Mouse (Mus musculus) spleen, postnatal 10 days (tissue): ENCODE measurements around the gene Fmo1.

Source experiments
- DNase-seq, 2 experiments: peaks; one replicate each; pipeline ENCODE4 v3.0.0; 2021 to 2022; ENCODE audit warnings: low spot score in 2 of 2

The Fmo1 gene

GRCm38 (mm10) chr1:162862328-162862727 lies 4.1 kb downstream of the Fmo1 start:
- no peak for DNase-seq

GRCm38 (mm10) chr1:162859996-162860605 lies 6.3 kb downstream of the Fmo1 start:
- DNase-seq, result no peak

- DNase-seq, result no peak
Observed at GRCm38 (mm10) chr1:162859545-162859976, 6.8 kb downstream of the Fmo1 start.

DNA sequence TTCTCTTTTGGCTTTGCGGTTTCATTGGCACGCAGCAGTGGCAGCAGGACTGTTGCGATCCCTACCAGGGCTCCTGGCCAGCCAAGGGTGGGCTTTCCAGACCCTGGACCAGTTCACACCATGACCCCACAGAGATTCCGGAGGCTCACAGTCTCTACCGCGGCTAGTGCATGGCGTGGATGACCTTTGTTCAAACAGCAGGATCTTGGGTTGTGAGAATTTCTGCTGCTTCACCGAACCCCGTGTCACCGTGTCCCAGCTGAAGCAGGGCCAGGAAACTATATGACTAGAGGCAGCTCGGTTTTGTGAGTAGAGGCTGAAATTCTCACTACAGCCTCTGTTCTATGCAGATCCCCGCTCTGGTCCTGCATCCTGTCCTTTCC lies 7.7 kb downstream of the Fmo1 start:
- no peak for DNase-seq

DNA sequence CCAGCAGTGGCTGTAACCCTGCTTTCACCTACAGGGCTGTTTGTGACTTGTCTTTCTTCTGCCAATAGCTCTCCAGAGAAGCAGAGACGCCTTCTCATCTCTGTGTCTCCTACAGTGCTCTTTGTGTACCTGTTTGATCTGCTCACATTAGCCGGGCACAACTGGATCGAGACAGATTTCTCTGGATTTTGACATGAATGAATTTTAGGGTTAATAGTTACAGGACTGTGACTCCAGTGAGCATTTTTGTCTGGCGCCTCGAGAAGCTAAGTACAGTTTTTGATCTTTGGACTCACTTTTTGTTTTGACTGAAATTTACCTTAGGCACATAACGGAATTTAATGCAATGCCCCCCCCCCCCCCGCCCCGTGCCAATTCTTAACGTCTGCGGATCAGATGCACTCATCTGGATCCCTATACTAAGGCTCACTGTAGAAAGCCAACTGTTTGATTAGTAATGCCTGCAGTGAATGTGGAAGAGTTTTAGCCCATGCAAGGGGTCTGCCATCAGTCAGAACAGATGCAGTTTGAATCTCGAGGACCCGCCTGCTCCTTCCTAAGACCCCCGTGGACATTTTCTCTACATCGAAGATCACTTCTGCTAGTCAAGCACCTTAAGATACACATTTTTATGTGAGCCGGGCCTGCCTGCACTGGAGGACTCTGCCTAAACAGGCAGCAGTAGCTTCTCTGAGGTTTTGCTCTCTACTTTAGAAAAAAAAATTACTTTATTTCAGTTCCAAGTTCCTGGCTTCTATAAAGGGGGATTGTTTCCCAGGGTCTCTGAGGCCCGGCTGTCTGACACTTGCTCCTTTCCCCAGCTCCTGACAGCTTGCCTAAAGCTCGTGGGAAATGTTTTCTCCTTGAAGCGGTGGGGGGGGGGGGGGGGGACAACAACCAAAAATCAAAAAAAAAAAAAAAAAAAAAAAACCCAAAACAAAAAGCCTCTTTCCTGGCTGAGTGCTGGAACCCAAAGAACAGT lies 8.4 kb downstream of the Fmo1 start:
- no peak for DNase-seq

GRCm38 (mm10) chr1:162853812-162854482 lies 12.5 kb downstream of the Fmo1 start:
- no peak for DNase-seq

DNA sequence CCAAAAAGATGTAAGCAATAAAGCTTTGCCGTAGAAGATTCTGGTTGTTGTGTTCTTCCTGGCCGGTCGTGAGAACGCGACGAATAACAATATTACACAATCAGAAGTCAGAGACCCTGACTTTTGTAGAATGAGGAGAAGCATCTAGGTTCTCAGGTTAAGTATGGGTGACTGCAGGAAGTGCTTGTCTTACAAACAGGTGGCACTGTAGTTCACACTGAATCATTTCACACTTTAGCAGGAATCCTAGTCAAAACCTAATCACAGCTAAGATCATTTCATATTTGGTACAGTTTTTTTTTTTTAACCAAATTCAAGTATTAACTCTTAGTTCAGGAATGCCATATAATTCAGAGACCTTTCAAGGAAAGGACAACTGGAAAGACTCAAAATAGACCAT lies 18.9 kb downstream of the Fmo1 start:
- no peak for DNase-seq

DNA sequence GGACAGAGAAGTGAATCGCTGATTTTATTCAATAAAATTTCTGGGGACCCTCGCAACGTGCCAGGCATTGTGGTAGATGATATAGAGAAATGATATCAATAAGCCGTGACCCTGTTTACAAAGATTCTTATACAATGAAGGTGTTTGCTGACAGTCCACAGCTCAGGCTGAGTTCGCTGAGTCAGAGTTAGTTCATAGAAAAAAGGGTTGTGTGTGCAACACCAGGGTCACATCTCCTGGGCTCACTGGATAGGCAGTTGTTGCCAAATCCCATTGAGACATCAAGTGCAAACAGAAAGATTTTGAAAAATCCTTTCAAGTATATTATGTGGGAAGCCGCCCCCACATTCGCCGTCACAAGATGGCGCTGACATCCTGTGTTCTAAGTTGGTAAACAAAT lies 26.2 kb downstream of the Fmo1 start:
- DNase-seq, result no peak

DNA sequence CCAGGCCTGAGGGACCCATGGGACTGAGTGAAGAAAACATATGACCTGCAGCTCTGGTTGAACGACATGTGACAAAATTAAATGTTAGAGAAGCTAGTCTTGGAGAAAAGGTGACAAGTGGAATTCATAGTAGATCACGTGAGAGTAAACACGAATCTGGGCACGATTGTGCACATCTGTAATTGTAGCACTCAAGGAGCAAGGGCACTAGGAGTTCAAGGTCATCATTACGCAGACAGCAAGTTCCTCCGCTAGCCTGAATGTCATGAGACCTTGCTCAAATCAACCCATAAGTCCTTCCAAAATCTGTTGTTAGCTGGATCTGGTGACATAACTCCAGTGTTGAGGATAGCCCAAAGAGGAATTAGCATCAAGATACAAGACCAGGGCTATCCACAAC lies 27.4 kb downstream of the Fmo1 start:
- no peak for DNase-seq

- DNase-seq, result no peak
Observed at GRCm38 (mm10) chr1:162834342-162834741, 32.1 kb downstream of the Fmo1 start.

GRCm38 (mm10) chr1:162832574-162832953 lies 33.8 kb downstream of the Fmo1 start:
- no peak for DNase-seq

DNA sequence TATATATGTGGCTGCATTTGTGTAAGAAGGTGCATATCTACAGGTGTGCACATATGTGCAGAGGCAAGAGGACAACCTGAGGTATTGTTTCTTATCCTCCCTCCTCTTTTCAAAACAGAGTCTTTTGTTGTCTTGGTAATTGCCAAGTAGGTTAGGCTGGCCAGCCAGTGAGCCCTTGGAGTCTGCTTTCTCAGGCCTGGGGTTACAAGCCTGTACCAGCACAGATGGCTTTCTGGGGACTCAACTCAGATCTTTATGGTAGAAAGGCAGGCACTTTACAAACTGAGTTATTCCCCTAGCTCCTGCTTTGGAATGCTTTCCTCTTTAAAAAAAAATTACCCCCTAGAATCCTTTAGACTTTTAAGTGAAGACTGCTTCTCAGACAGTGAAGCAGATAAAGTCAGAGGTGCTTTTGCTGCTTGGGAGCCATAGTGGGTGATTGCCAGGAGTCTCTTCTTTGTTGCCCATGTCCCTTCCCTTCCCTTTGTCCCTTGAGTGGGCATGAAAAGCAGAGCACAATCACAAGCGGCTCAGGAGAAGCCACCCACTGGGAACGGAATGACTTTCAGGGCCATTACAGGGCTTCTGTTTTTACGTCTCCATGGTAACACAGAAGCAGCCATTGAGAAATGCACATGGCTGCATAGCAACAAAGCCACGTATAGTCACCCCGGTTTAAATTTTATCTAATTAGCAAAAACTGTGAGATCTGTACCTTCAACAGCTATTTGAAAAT lies 34.4 kb downstream of the Fmo1 start:
- DNase-seq, result no peak

DNA sequence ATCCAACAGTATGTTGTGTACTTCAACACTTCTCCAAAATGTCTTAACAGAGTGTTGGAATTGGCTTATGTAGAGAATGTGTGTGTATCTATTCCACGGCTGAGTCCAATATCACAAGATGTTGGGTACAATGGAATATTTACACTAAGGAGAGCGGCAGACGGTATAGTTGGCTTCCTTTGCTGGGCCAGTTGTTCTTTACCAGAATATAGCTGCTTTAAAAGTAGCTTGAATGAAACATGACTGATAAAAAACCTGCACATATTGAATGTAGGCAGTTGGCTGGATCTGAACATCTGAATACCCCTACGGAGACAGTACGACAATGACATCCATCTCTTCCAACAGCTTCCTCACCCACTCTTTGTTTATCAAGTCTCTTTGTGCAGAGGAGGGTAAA lies 47.1 kb downstream of the Fmo1 start:
- no peak for DNase-seq

- DNase-seq, result no peak
Observed at GRCm38 (mm10) chr1:162815381-162816127, 50.9 kb downstream of the Fmo1 start.

GRCm38 (mm10) chr1:162814932-162815331 lies 51.5 kb downstream of the Fmo1 start:
- no peak for DNase-seq

- DNase-seq, result no peak
Observed at GRCm38 (mm10) chr1:162813836-162814156, 52.6 kb downstream of the Fmo1 start, which contains the start of gene Fmo4. Gene Fmo4, minus strand, starts transcription at chr1:162813972.

GRCm38 (mm10) chr1:162813143-162813835 lies 53.1 kb downstream of the Fmo1 start:
- no peak for DNase-seq

GRCm38 (mm10) chr1:162808541-162808940 lies 57.9 kb downstream of the Fmo1 start:
- DNase-seq, result no peak

- DNase-seq, result no peak
Observed at GRCm38 (mm10) chr1:162807441-162807840, 59.0 kb downstream of the Fmo1 start.

DNA sequence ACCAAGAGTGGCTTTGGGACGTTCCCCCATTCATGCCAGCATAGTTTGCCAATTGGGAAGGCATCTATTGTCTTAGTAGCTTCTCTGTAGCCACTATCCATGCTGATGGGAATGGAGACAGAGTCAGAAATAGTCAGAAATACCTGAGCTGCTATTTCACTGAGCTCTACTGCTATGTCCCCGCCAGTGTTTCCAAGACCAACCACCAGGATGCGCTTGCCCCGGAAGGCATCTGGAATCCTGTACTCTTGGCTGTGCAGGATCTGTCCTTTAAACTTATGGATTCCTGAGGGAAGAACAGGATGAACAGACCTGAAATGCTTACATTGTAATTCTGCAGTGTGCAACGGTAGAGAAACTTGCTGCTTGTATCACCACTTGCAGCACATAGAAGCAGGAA lies 61.4 kb downstream of the Fmo1 start:
- DNase-seq, result no peak

- no peak for DNase-seq
Observed at GRCm38 (mm10) chr1:162796441-162796840, 70.0 kb downstream of the Fmo1 start.
